Mouse (Mus musculus) neural tube, embryonic 15.5 days (tissue): ENCODE measurements around the gene Plcb4. TPM values are rescaled to one million over a fixed set of nuclear protein-coding genes. Genes with fewer than 3 reads are reported as not detected.

Experiments
- ATAC-seq: fragments of 200-750 bp; cut with Nextera tagmentation; 2 replicates; pipeline ENCODE4 v1.8.0; 2017; ENCODE audit warnings: mild to moderate bottlenecking, moderate TSS enrichment, moderate library complexity; ENCODE audit not compliant: low FRiP score
- H3K27ac ChIP-seq: fragments of 300-500 bp; sonication (generic); replicated peaks from 2 replicates; pipeline ENCODE4 v1.5.1; 2015; ENCODE audit warnings: mild to moderate bottlenecking, inconsistent platforms
- H3K27me3 ChIP-seq: fragments of 300-500 bp; sonication (generic); replicated peaks from 2 replicates; pipeline ENCODE4 v1.6.1; 2015; ENCODE audit warnings: inconsistent platforms
- H3K36me3 ChIP-seq: fragments of 300-500 bp; sonication (generic); 2 replicates; pipeline ENCODE4 v1.6.1; 2015; ENCODE audit warnings: inconsistent platforms
- H3K4me1 ChIP-seq: fragments of 300-500 bp; sonication (generic); 2 replicates; pipeline ENCODE4 v1.6.1; 2015; ENCODE audit warnings: inconsistent platforms
- H3K4me2 ChIP-seq: fragments of 300-500 bp; sonication (generic); 2 replicates; pipeline ENCODE4 v1.6.1; 2015; ENCODE audit warnings: inconsistent platforms, mild to moderate bottlenecking, moderate library complexity
- H3K4me3 ChIP-seq: fragments of 300-500 bp; sonication (generic); replicated peaks from 2 replicates; pipeline ENCODE4 v1.5.1; 2015; ENCODE audit warnings: mild to moderate bottlenecking, inconsistent platforms
- H3K9ac ChIP-seq: fragments of 300-500 bp; sonication (generic); replicated peaks from 2 replicates; pipeline ENCODE4 v1.6.1; 2015; ENCODE audit warnings: mild to moderate bottlenecking, inconsistent platforms
- H3K9me3 ChIP-seq: fragments of 300-500 bp; sonication (generic); replicated peaks from 2 replicates; pipeline ENCODE4 v1.6.1; 2016; ENCODE audit warnings: inconsistent platforms
- WGBS: fragments of 180-500 bp; shearing (Covaris S2); methylation state at CpG from one replicate; pipeline ENCODE4 v1.1.7; 2015; ENCODE audit warnings: mixed read lengths; 5-methylcytosine and 5-hydroxymethylcytosine counted together
- polyA plus RNA-seq: library from polyadenylated mRNA; unstranded; fragments of >200 nt; fragmentation: Nextera tagmentation; extraction: Ambion mirVana; gene quantifications from 2 replicates; pipeline ENCODE4 v1.2.1, GENCODE M21; 2015

Gene Plcb4
- polyA plus RNA-seq, 1 experiment from 2014 or later = 35.5 TPM

DNA sequence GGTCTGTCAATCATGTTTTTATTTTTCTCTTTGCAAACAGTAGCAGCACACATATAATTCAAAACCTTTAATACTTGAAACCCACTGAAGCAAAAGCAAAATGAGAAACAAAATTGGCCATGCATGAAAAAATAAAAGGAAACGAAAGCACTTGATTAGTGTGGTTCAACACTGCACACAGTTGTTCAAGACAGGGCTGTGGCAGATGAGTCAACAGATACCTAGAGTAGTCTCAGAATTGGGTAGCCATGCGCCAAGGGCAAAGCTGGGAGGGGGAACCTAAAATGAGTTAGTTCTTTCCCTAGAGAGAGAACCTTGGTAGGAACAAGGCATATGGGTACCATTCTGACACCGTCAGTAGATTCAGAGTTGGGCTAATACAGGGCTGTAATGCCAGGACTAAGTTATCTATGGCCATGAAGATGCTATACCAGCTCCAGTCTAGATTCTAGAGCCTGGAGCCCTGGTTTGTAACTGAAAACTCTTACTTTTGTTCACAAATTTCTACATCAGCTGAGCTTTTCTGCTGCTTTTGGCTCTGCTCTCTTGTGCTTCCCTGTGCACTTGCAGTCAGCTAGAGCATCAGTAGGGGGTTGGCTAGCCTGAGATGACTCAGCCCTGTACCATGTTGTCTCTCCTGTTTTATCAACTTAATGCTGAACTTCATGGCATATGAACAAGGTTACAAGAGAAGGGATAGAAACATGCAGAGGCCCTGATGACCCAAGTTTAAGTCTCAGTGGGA lies 168.0 kb downstream of the Plcb4 start:
- Histone ChIP-seq H3K4me3 (no peak overlapping the region), H3K27ac (no peak overlapping the region), H3K27me3 (no peaks in the 10 kb centered on the region), H3K36me3 (no peaks in the 10 kb centered on the region), H3K4me2 (no peak overlapping the region), H3K4me1 (peaks cover 4% of the 10 kb centered on the region; the same call in 1 of the 2 replicates), H3K9me3 (no peaks in the 10 kb centered on the region), H3K9ac (no peak overlapping the region)
- ATAC-seq = no peak
- WGBS = 85% methylated on average over 3 of the region's 3 CpGs

DNA sequence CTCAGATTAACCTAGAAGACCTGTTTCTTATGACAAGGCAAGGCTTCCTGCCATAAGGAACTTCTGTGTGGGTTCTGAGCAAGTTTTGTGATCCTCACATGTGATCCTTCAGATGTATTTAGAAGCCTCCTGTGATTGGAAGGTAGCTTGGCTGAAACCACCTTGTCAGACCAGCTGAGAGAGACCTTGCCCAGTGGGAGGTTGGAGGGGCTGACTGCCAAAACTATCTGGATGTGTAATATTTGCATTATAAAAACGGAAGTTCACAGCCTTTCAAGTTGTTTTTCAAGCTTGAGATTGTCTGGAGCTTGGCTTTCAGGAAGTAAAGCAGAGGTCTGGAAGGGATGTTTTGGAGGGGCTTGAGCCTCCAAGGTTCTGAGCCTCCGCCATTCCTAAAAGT lies 169.6 kb downstream of the Plcb4 start:
- Histone ChIP-seq H3K9ac (no peak overlapping the region), H3K27me3 (no peaks in the 10 kb centered on the region), H3K27ac (no peak overlapping the region), H3K9me3 (no peaks in the 10 kb centered on the region), H3K4me2 (no peak overlapping the region), H3K4me3 (no peak overlapping the region), H3K36me3 (no peaks in the 10 kb centered on the region), H3K4me1 (peaks cover 4% of the 10 kb centered on the region; the same call in 1 of the 2 replicates)
- ATAC-seq = no peak
- WGBS = 72% methylated on average over 2 of the region's 2 CpGs

DNA sequence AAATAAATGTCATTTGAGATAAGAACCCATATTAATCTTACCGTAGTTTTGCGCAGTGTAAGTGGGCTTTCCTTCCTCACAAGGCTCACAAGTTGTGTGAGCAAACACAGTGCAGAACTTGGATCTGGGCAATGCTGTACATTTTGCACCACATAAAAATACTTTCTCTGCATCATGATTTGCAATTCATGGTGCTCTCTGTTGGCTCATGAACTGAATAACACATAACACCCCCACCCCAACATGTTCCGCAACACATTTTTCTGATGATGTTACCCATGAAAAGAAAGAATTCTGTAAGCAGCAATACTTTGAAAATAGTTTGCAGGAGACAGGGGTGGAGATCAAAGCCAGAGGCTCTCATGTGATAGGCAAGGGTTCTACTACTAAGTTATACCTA lies 174.9 kb downstream of the Plcb4 start:
- WGBS = 95% methylated on average over 3 of the region's 3 CpGs
- Histone ChIP-seq H3K9ac (no peak overlapping the region), H3K4me2 (no peak overlapping the region), H3K9me3 (no peaks in the 10 kb centered on the region), H3K4me3 (no peak overlapping the region), H3K36me3 (no peaks in the 10 kb centered on the region), H3K27me3 (no peaks in the 10 kb centered on the region), H3K4me1 (no peaks in the 10 kb centered on the region), H3K27ac (no peak overlapping the region)
- no peak for ATAC-seq

DNA sequence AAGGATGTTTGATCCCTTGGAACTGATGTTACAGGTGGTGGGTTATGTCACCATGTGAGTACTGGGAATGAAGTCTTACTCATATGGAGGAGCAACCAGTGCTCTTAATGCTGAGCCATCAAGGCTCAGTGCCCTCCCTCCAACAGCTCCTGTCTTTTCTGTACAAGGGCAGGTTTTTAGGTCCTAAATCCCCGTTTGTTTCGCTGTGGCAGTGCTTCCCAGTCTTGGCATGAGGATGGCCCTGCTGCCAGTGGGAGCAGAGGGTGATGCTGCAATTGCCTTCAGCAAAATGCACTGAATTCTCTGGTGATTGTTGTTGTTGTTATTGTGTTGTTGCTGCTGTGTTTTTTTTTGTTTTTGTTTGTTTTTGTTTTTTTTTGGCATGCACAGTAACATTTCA lies 175.6 kb downstream of the Plcb4 start:
- H3K36me3 ChIP-seq = no peaks in the 10 kb centered on the region
- ATAC-seq = no peak

DNA sequence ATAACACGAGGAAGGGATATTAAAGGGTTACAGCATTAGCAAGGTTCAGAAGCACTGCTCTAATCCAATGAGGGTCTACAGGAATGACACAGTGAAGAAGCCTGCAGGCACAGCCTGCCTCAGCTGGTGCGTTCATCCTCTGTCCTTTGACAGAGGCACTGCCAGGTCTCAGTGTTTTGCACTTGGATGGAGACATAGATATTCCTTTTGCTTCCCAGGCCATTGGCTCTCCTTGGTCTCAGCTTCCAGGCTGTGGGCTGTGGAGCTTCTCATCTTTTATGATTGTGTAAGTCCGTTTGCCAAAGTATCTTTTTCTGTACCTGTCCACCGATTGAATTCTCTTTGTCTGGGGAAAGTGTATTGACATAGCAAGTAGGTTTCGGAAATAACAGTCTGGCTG lies 177.1 kb downstream of the Plcb4 start:
- 87% methylated on average over 5 of the region's 5 CpGs for WGBS

More for the DNA sequence above, 175.6 kb downstream of the Plcb4 start:
- Histone ChIP-seq H3K27ac (no peak overlapping the region), H3K4me1 (no peaks in the 10 kb centered on the region), H3K9me3 (no peaks in the 10 kb centered on the region), H3K4me3 (no peak overlapping the region), H3K27me3 (no peaks in the 10 kb centered on the region), H3K9ac (no peak overlapping the region), H3K4me2 (no peak overlapping the region)
- 87% methylated on average over 2 of the region's 2 CpGs for WGBS

DNA sequence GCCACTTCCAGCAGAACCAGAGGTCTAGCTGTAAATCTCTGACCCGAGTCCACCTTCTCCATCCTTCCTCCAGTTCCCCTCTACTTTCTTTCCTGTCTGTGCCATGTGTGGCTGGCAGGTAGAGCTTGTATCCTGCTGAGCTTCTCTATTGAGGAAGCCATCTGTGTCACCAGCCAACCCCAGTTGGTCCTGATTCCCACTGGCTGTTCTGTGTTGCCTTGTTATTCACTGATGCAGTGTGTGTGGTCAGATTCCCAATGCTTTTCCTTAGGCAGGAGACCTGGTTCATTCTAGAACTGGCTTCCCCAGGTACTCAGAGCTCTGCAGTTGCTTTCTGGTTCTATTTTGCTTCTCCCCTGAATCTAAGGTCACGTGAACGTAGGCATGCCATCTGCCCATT lies 177.6 kb downstream of the Plcb4 start:
- no peaks in the 10 kb centered on the region for H3K27me3 ChIP-seq
- no peaks in the 10 kb centered on the region for H3K36me3 ChIP-seq
- no peak overlapping the region for H3K9ac ChIP-seq
- H3K4me1 ChIP-seq = no peaks in the 10 kb centered on the region
- ATAC-seq = no peak
- 81% methylated on average over 3 of the region's 3 CpGs for WGBS
- no peaks in the 10 kb centered on the region for H3K9me3 ChIP-seq
- H3K4me2 ChIP-seq = no peak overlapping the region
- H3K4me3 ChIP-seq = no peak overlapping the region
- H3K27ac ChIP-seq = no peak overlapping the region

More for the DNA sequence above, 177.1 kb downstream of the Plcb4 start:
- Histone ChIP-seq H3K4me3 (no peak overlapping the region), H3K9me3 (no peaks in the 10 kb centered on the region), H3K9ac (no peak overlapping the region), H3K4me1 (no peaks in the 10 kb centered on the region), H3K27me3 (no peaks in the 10 kb centered on the region), H3K27ac (no peak overlapping the region), H3K4me2 (no peak overlapping the region), H3K36me3 (no peaks in the 10 kb centered on the region)
- ATAC-seq = no peak

DNA sequence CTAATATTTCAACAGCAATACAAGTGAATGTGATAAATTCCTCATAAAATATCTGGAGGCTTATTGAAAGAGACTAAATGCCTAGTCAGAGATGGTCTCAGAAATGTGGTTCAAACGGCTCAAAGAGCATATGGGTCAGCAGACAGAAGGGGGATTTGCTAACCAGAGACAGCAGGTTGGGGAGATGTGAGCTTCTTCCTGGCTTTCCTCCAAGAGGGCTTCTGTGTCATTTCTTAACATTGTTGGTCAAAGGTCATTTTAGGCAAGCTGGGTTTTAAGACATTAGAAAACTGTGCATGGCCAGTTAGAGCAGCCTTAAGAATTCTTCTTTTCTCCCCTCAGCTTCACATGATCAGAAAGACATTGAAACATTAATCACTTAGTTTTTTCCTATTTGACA lies 178.9 kb downstream of the Plcb4 start:
- 89% methylated on average over 1 of the region's 1 CpGs for WGBS
- ATAC-seq = no peak
- no peak overlapping the region for H3K9ac ChIP-seq

DNA sequence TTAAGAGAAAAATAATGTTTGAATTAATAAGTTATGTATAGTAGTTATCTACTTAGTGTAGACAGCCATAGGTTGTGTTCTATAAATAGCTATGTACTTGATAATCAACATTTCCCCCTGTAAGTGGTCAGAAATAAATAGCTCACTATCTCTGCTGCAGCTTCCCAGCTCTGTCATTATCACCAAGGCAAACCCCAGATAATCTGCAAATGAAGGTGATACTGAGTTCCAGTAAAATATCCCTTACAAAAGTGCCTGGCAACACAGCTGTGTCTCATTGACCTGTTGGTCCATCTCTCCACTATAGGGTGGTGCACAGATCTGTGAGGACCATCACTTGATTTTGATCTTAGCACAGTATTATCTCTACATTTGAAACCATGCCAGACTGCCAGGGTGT lies 179.3 kb downstream of the Plcb4 start:
- no peak overlapping the region for H3K4me3 ChIP-seq
- no peak overlapping the region for H3K4me2 ChIP-seq
- no peaks in the 10 kb centered on the region for H3K9me3 ChIP-seq
- H3K36me3 ChIP-seq = no peaks in the 10 kb centered on the region
- H3K4me1 ChIP-seq = no peaks in the 10 kb centered on the region
- no peak overlapping the region for H3K27ac ChIP-seq
- no peak for ATAC-seq
- H3K27me3 ChIP-seq = no peaks in the 10 kb centered on the region
- no peak overlapping the region for H3K9ac ChIP-seq

More for the DNA sequence above, 178.9 kb downstream of the Plcb4 start:
- Histone ChIP-seq H3K36me3 (no peaks in the 10 kb centered on the region), H3K27me3 (no peaks in the 10 kb centered on the region), H3K27ac (no peak overlapping the region), H3K9me3 (no peaks in the 10 kb centered on the region), H3K4me2 (no peak overlapping the region), H3K4me1 (no peaks in the 10 kb centered on the region), H3K4me3 (no peak overlapping the region)

DNA sequence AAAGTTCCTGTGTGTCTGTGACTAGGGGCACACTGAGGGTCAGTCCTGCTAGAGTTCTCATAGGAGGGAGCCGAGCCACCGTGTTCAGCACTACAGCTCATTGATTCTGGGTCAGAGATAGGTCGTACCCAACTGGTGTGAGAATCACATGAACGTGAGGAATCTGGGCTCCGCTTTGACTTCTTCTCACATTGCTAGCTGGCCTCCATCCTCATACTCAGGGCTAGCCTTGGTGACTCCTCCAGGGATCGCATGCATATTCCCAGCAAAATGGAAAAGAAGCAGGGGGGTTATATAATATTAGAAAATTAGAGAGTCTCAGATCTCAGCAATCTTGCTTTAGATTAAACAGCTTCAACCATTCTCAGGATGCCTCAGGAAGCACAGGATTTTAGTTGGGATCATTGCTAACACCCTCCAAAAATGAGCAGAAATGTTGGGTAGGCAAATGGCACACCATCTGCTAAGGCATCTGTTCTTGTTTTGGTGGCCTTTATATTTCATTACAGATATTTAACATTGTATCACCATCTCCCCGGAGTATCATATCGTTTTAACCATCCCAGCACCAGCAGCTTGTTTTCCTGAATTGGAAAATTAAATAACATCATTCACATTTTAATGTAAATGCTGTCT lies 180.0 kb downstream of the Plcb4 start:
- no peak overlapping the region for H3K27ac ChIP-seq
- no peaks in the 10 kb centered on the region for H3K4me1 ChIP-seq
- H3K27me3 ChIP-seq = no peaks in the 10 kb centered on the region
- H3K4me3 ChIP-seq = no peak overlapping the region
- WGBS = 77% methylated on average over 8 of the region's 8 CpGs
- no peaks in the 10 kb centered on the region for H3K36me3 ChIP-seq
- no peak overlapping the region for H3K4me2 ChIP-seq
- ATAC-seq = no peak
- H3K9me3 ChIP-seq = no peaks in the 10 kb centered on the region
- H3K9ac ChIP-seq = no peak overlapping the region

DNA sequence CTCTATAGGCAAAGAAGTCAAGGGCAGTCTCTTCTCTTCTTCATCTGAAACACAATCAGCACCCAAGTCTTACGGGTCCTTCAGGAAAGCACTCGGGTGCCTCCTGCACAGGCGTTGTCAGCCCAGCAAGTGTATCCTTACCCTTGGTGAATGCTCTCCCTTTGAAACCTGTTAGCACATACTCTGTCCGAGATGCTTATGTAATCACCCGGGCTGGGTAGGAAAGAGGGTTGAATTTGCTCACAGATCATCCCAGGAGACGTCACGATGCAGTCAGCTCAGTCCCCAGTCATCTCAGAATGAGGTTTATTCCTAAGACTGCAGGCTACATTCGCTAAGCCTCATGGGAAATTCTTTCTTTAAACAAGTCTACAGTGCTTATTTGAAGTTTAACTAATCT lies 184.9 kb downstream of the Plcb4 start:
- H3K9me3 ChIP-seq = no peaks in the 10 kb centered on the region
- H3K4me3 ChIP-seq = no peak overlapping the region
- no peaks in the 10 kb centered on the region for H3K4me1 ChIP-seq
- WGBS = 84% methylated on average over 8 of the region's 8 CpGs
- H3K9ac ChIP-seq = no peak overlapping the region
- no peaks in the 10 kb centered on the region for H3K36me3 ChIP-seq
- ATAC-seq = no peak
- no peak overlapping the region for H3K4me2 ChIP-seq
- H3K27ac ChIP-seq = no peak overlapping the region
- no peaks in the 10 kb centered on the region for H3K27me3 ChIP-seq

DNA sequence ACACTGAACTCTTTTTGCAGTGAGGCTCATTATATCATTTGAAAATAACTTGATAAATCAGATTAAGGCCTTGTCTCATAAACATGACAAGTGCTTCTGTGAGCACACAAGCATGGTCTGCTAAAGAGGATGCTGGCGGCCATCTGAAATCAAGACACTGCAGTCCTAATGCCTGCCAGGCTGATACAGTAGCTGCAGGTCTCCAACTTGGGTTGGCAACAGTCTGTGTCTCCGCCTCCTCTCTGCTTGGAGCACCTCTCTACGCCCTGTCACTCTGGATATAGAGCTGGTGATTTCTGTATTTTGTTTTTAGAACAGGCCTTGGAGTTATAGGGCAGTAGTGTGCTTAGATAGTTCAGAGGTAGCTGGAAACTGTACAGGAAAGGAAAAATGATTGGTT lies 188.1 kb downstream of the Plcb4 start:
- H3K9me3 ChIP-seq = no peaks in the 10 kb centered on the region
- no peak for ATAC-seq
- H3K36me3 ChIP-seq = no peaks in the 10 kb centered on the region
- H3K27ac ChIP-seq = no peak overlapping the region
- no peaks in the 10 kb centered on the region for H3K4me1 ChIP-seq
- H3K27me3 ChIP-seq = no peaks in the 10 kb centered on the region
- H3K4me2 ChIP-seq = no peak overlapping the region
- no peak overlapping the region for H3K4me3 ChIP-seq
- H3K9ac ChIP-seq = no peak overlapping the region
- 85% methylated on average over 3 of the region's 3 CpGs for WGBS

DNA sequence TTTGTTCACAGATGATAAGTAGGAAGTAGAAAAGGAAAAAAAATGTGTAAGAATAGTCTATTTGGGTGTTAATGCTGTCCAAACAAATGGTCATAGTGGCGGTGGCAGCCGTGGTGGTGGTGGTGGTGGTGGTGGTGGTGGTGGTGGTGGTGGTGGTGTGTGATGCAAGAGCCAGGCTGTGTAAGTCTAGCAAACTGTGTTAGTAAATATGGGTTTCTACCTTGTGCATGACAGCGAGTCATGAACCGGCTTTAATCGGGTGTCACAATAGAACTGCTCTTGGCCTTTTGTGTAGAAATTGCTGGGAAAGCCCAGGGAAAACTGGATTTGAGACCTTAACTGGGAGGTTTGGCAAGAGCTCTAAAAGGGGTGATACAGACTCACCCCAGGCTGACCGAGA lies 188.9 kb downstream of the Plcb4 start:
- H3K4me2 ChIP-seq = no peak overlapping the region
- no peak overlapping the region for H3K4me3 ChIP-seq
- no peak overlapping the region for H3K27ac ChIP-seq
- H3K4me1 ChIP-seq = no peaks in the 10 kb centered on the region
- H3K9me3 ChIP-seq = no peaks in the 10 kb centered on the region
- no peaks in the 10 kb centered on the region for H3K27me3 ChIP-seq
- no peak for ATAC-seq
- WGBS = 93% methylated on average over 6 of the region's 6 CpGs
- H3K36me3 ChIP-seq = no peaks in the 10 kb centered on the region
- no peak overlapping the region for H3K9ac ChIP-seq
